Mouse (Mus musculus) E14TG2a.4 (cell line): ENCODE results near the gene Slc7a7.

Experiments used
- H3K27me3 ChIP-seq: 2 replicates; pipeline ENCODE4 v1.6.1; 2014; ENCODE audit warnings: low read length, control low read depth; ENCODE audit not compliant: insufficient read depth
- H3K36me3 ChIP-seq: 2 replicates; pipeline ENCODE4 v1.6.1; 2014; ENCODE audit warnings: low read length, control low read depth; ENCODE audit not compliant: insufficient read depth
- H3K4me1 ChIP-seq: replicated peaks from 2 replicates; pipeline ENCODE4 v1.6.1; 2014; ENCODE audit warnings: low read depth, low read length, control low read depth
- H3K4me3 ChIP-seq: replicated peaks from 2 replicates; pipeline ENCODE4 v1.5.1; 2014; ENCODE audit warnings: mild to moderate bottlenecking, low read length
- H3K9me3 ChIP-seq: 2 replicates; pipeline ENCODE4 v1.6.1; 2014; ENCODE audit warnings: low read length, control low read depth
- CTCF ChIP-seq: conservative IDR thresholded peaks from 2 replicates; pipeline ENCODE4 v1.5.1; 2014; ENCODE audit warnings: low read length
- NANOG ChIP-seq: IDR thresholded peaks from 2 replicates; pipeline ENCODE4 v1.6.1; 2014; ENCODE audit warnings: borderline replicate concordance, low read length, mixed read lengths
- POU5F1 ChIP-seq: IDR thresholded peaks from 2 replicates; pipeline ENCODE4 v1.6.1; 2014; ENCODE audit warnings: low read length, borderline replicate concordance

Gene Slc7a7

GRCm38 (mm10) chr14:54394309-54394708, 23.3 kb downstream of the Slc7a7 start:
- no peak for TF ChIP-seq CTCF
- TF ChIP-seq POU5F1, result no peak
- TF ChIP-seq NANOG, result no peak
- H3K4me3 ChIP-seq, result no peak overlapping the region
- H3K4me1 ChIP-seq, result peaks cover 85% of the 10 kb centered on the region
- no peaks in the 10 kb centered on the region for H3K9me3 ChIP-seq
- no peaks in the 10 kb centered on the region for H3K27me3 ChIP-seq
- H3K36me3 ChIP-seq, result peaks cover 100% of the 10 kb centered on the region

GRCm38 (mm10) chr14:54393794-54394193, 23.8 kb downstream of the Slc7a7 start:
- Histone ChIP-seq H3K4me1 (peaks cover 84% of the 10 kb centered on the region), H3K36me3 (peaks cover 100% of the 10 kb centered on the region), H3K27me3 (no peaks in the 10 kb centered on the region), H3K9me3 (no peaks in the 10 kb centered on the region), H3K4me3 (no peak overlapping the region)
- TF ChIP-seq NANOG, result no peak

- Histone ChIP-seq H3K4me3 (no peak overlapping the region), H3K4me1 (peaks cover 85% of the 10 kb centered on the region), H3K36me3 (peaks cover 100% of the 10 kb centered on the region), H3K9me3 (no peaks in the 10 kb centered on the region), H3K27me3 (no peaks in the 10 kb centered on the region)
- TF ChIP-seq CTCF, result no peak
- TF ChIP-seq NANOG, result no peak
- TF ChIP-seq POU5F1, result no peak
These were observed 26.7 kb downstream of the Slc7a7 start for GRCm38 (mm10) chr14:54390843-54391242.

DNA sequence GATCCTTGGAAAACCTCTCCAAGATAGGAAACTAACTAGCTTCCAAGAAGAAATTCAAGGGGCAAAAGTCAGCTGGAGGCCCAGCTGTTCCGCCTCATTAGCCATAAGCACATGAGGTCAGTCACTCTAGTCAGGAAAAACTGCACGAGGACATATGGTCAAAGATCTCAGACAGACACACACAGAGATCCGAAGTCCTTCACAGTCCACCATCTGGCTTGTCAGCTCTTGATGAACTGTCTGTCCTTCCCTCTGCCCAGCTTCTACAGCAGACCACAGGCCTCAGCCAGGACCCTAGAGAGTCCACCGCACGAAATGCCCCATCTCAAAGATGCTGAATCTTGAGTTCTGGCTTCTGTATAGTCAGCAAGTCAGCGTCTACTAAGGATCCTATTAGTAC, 30.0 kb downstream of the Slc7a7 start:
- TF ChIP-seq NANOG, result no peak
- no peak for TF ChIP-seq POU5F1
- no peak for TF ChIP-seq CTCF
- Histone ChIP-seq H3K9me3 (no peaks in the 10 kb centered on the region), H3K36me3 (peaks cover 85% of the 10 kb centered on the region), H3K27me3 (no peaks in the 10 kb centered on the region), H3K4me1 (peaks cover 89% of the 10 kb centered on the region), H3K4me3 (no peak overlapping the region)

DNA sequence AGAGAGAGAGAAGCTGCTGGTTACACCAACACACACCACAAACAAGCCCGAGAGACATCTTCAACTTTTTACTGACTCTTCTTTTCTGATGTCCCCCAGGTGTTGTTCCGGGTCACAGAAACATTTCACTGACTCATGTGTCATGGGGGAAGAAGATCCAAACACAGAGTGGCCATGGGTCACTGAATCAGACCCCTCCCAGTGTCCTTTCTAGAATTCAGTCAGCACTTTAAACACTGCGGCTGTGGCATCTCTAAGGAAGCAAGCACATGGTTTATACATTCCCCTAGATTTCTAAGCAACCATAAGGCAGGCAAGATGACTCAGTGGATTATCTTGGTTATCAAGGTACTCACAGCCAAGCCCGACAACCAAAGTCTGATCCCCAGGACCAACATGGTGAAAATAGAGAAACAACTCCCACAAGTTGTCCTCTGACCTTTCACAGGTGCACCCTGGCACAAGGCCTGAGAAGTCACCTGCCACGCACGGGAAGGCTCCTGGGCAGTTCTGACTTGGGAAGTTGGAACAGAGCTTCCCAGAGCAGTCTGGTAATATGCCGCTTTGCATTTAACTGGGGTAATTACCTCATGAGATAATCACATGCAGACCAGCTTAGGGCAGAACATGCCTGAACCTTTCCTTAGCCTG, 31.5 kb downstream of the Slc7a7 start:
- no peak for TF ChIP-seq CTCF
- TF ChIP-seq POU5F1, result no peak
- no peak for TF ChIP-seq NANOG
- Histone ChIP-seq H3K36me3 (peaks cover 85% of the 10 kb centered on the region), H3K27me3 (no peaks in the 10 kb centered on the region), H3K4me3 (no peak overlapping the region), H3K9me3 (no peaks in the 10 kb centered on the region), H3K4me1 (peaks cover 89% of the 10 kb centered on the region)

DNA sequence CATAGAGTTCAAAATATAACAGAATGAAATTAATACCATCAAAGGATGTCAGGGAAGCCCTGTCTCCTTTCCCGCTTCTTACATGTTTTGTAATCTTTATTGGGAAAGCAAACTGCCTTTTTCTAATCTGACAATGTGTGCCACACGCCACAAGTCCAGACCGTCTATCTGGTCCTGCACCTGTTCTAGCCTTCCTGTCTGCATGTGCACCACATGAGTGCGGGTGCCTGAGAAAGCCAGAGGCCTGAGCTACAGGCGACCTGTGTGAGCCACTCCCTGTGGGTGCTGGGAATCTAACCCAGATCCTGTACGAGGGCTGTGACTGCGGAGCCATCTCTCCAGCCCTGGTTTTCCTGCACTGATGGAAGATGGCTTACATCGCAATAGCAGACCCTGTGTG, 33.2 kb downstream of the Slc7a7 start:
- Histone ChIP-seq H3K4me1 (peaks cover 96% of the 10 kb centered on the region), H3K9me3 (no peaks in the 10 kb centered on the region), H3K4me3 (0 out of 2 replicates have a peak overlapping the region, but pooled peaks have one; percentile 23), H3K27me3 (no peaks in the 10 kb centered on the region), H3K36me3 (peaks cover 80% of the 10 kb centered on the region)
- TF ChIP-seq POU5F1 (no peak), CTCF (no peak), NANOG (no peak)

DNA sequence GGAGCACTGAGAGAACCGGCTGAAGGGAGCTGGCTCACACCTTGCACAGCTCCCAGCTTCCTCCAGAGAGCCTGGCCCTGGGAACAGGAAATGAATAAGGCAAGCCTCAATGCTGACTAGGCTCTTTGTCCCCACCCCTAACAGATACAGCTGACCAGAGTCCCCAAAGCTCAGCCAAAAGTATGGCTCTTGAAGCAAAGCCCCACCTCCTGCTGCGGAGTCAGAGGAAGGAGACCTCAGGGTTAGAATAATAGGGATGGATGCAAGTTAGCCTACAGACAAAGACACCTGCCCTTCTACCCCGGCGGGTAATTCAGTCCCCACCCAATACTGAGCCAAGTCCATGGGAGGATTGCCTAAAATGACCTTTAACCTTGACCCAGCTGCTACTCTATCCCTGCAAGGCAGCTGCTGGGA, 34.2 kb downstream of the Slc7a7 start:
- Histone ChIP-seq H3K4me3 (peak overlapping the region; percentile 53), H3K9me3 (no peaks in the 10 kb centered on the region), H3K4me1 (peaks cover 97% of the 10 kb centered on the region), H3K27me3 (no peaks in the 10 kb centered on the region), H3K36me3 (peaks cover 79% of the 10 kb centered on the region)
- peak; percentile 40; the same call in 1 of the 2 replicates for TF ChIP-seq NANOG
- no peak for TF ChIP-seq CTCF
- TF ChIP-seq POU5F1, result no peak

DNA sequence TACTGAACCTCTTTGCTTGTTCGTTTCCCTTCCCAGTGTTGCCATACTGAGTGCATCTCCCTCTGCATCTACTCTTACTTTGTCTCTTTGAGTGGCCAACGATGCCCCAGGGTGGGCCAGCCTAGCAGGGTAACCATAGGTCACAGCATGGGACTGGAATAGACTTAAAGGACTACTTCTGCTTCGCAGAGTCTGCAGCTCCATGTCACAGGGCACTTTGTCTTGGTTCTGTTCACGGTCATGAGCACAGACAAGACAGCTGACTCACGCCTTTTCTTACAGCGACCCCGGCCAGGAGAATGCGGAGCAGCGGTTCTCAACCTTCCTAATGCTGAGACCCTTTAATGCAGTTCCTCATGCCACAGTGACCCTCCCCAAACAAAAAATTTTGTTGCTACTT, 34.9 kb downstream of the Slc7a7 start:
- Histone ChIP-seq H3K9me3 (no peaks in the 10 kb centered on the region), H3K36me3 (peaks cover 79% of the 10 kb centered on the region), H3K4me1 (peaks cover 97% of the 10 kb centered on the region), H3K4me3 (peak overlapping the region; percentile 53; the same call in 1 of the 2 replicates), H3K27me3 (no peaks in the 10 kb centered on the region)
- TF ChIP-seq NANOG, result no peak
- TF ChIP-seq POU5F1, result no peak
- TF ChIP-seq CTCF, result no peak

DNA sequence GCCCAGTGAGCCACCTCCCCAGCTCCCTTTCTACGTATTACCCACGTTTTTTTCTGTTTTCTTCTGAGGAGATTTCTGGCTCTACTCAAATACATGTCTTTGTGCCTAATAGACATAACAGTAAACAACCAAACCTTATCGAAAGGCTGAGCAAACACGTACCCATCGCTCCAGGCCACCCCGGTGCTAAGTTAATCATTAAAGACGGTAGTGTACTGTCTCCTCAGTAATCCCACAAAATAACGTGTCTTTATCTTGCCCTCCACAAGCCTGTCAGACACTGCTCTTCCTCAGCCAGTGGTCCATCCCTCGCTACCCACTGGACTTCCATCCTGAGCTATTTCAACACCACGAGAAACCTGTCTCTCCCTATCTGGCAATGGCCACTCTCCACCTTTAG, 35.8 kb downstream of the Slc7a7 start:
- Histone ChIP-seq H3K27me3 (no peaks in the 10 kb centered on the region), H3K4me3 (0 out of 2 replicates have a peak overlapping the region, but pooled peaks have one; percentile 53), H3K4me1 (peaks cover 96% of the 10 kb centered on the region), H3K9me3 (no peaks in the 10 kb centered on the region), H3K36me3 (peaks cover 79% of the 10 kb centered on the region)
- no peak for TF ChIP-seq POU5F1
- no peak for TF ChIP-seq CTCF
- TF ChIP-seq NANOG, result no peak
